9 mouse cellular contexts compared by ENCODE assay signal in the genomic region with DNA sequence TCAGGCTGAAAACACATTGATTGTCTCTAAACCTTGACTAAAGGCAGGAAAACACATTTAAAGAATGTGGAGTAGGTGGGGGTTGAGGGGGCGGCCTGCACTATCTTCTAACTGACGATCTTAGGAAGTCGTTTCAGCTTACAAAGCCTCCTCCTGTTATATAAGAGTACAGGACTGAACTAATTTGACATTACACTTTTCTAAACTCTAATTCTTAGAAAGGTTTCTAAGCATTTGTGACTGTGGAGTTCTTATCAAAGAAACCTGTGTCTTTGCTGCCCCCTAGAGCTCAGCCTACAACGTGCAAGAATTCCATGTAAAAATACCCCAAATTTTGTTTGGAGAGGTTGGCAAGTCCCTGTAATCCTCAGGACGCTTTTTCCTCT. TPM values are rescaled to one million over a fixed set of nuclear protein-coding genes. Genes with fewer than 3 reads are reported as not detected.
DNase-seq lines count a peak whose midpoint lies in the region; ATAC-seq lines count a peak whose summit lies in the region.
"Had no signal": no experiment of that assay in that cellular context is flagged by ENCODE, and none has a peak within 500 bp of the region (broad histone marks: within the 10 kb centered on the region; RNA-seq: fewer than 3 reads in every experiment).

No protein-coding gene starts in this region.

- ATAC-seq in intestine, embryonic 14.5 days (replicated peaks; ENCODE audit: low FRiP score, low TSS enrichment, low read depth), result no peak
- ATAC-seq in megakaryocyte progenitor cell, adult 5-6 weeks (replicated peaks; ENCODE audit: poor library complexity), result peak; percentile 54; the same call in 1 of the 2 replicates
- ATAC-seq in stomach, embryonic 14.5 days (ENCODE audit: insufficient number of reproducible peaks, insufficient read depth, low FRiP score, low read depth), result peak; percentile 56; the same call in 1 of the 2 replicates

- H3K9me3 ChIP-seq in intestine, embryonic 14.5 days (ENCODE audit: control insufficient read depth, low read length), result no peaks in the 10 kb centered on the region
- H3K9me3 ChIP-seq in stomach, embryonic 14.5 days (ENCODE audit: control insufficient read depth, low read depth, low read length), result no peaks in the 10 kb centered on the region

- WGBS in intestine, embryonic 14.5 days, result 7% methylated on average over 5 of the region's 5 CpGs
- 4% methylated on average over 5 of the region's 5 CpGs for WGBS in stomach, embryonic 14.5 days

- H3K9ac ChIP-seq in intestine, embryonic 14.5 days (ENCODE audit: low read length), result no peak overlapping the region
- H3K9ac ChIP-seq in stomach, embryonic 14.5 days (replicated peaks; ENCODE audit: low read depth, low read length), result no peak overlapping the region

- peak; percentile 40 for DNase-seq in adipocyte (ENCODE audit: low spot score)
- peak; percentile 9 for DNase-seq in cerebellum, adult 9-11 months
- DNase-seq in frontal cortex, postnatal 10 days (ENCODE audit: low spot score in 2 of 2), result peak; percentile 9 to 56
- peak; percentile 72 for DNase-seq in intestine, embryonic 14.5 days (ENCODE audit: low spot score)
- peak; percentile 45 to 71 for DNase-seq in left cerebral cortex, adult 18-20 months (ENCODE audit: low spot score in 2 of 2)
- DNase-seq in B cell, adult 2 months, result no peak

- H3K4me3 ChIP-seq in intestine, embryonic 14.5 days (ENCODE audit: low read depth, low read length), result peak overlapping the region; percentile 10; the same call in 1 of the 2 replicates
- H3K4me3 ChIP-seq in stomach, embryonic 14.5 days (ENCODE audit: low read depth, low read length), result no peak overlapping the region

- H3K4me2 ChIP-seq in intestine, embryonic 14.5 days (ENCODE audit: low read length), result peak overlapping the region; percentile 45
- peak overlapping the region; percentile 17; the same call in 1 of the 2 replicates for H3K4me2 ChIP-seq in stomach, embryonic 14.5 days (replicated peaks; ENCODE audit: low read depth, low read length)

- 0 out of 2 replicates have a peak, but pooled peaks cover 8% of the 10 kb centered on the region for H3K27me3 ChIP-seq in intestine, embryonic 14.5 days (replicated peaks; ENCODE audit: control insufficient read depth, insufficient read depth, low read length)
- no peaks in the 10 kb centered on the region for H3K27me3 ChIP-seq in stomach, embryonic 14.5 days (ENCODE audit: control insufficient read depth, insufficient read depth, low read length)

- no peak overlapping the region for H3K27ac ChIP-seq in intestine, embryonic 14.5 days (ENCODE audit: low read depth)
- no peak overlapping the region for H3K27ac ChIP-seq in stomach, embryonic 14.5 days (ENCODE audit: low read length)

- no peaks in the 10 kb centered on the region for H3K36me3 ChIP-seq in intestine, embryonic 14.5 days (ENCODE audit: control insufficient read depth, insufficient read depth, low read length)
- H3K36me3 ChIP-seq in stomach, embryonic 14.5 days (ENCODE audit: control insufficient read depth, insufficient read depth, low read length), result no peaks in the 10 kb centered on the region

- no peaks in the 10 kb centered on the region for H3K4me1 ChIP-seq in intestine, embryonic 14.5 days (replicated peaks; ENCODE audit: control insufficient read depth, insufficient read depth, low read length)
- no peaks in the 10 kb centered on the region for H3K4me1 ChIP-seq in stomach, embryonic 14.5 days (ENCODE audit: control insufficient read depth, insufficient read depth, low read length)

RNA-seq across cellular contexts. Expression of gene Nkx2-9, which starts 24.1 kb away (rescaled TPM):
- not detected in 2 replicates for polyA plus RNA-seq in intestine, embryonic 14.5 days (2014; fragmentation: Nextera tagmentation; extraction: Ambion mirVana)
- total RNA-seq in left cerebral cortex, adult 18-20 months (2021), result under 1 TPM in 1 of 2 experiments, not detected in 1; 0.40 TPM
- total RNA-seq in megakaryocyte progenitor cell, adult 5-6 weeks (2015), result not detected in 2 replicates
- total RNA-seq in megakaryocyte progenitor cell, adult 5-6 weeks (2017), result not detected in 2 replicates
- polyA plus RNA-seq in stomach, embryonic 14.5 days (2014; fragmentation: Nextera tagmentation; extraction: Ambion mirVana), result not detected in 2 replicates
- total RNA-seq: hematopoietic stem cell, adult 5-6 weeks had no signal

RNA-seq across cellular contexts. Expression of gene Pax9, which starts 54.4 kb away (rescaled TPM):
- not detected in 2 replicates for polyA plus RNA-seq in intestine, embryonic 14.5 days (2014; fragmentation: Nextera tagmentation; extraction: Ambion mirVana)
- total RNA-seq in left cerebral cortex, adult 18-20 months (2021), result not detected
- not detected in 2 replicates for total RNA-seq in megakaryocyte progenitor cell, adult 5-6 weeks (2015)
- total RNA-seq in megakaryocyte progenitor cell, adult 5-6 weeks (2017), result not detected in 2 replicates
- polyA plus RNA-seq in stomach, embryonic 14.5 days (2014; fragmentation: Nextera tagmentation; extraction: Ambion mirVana), result 2.3 and 3.8 TPM in 2 replicates
- total RNA-seq: hematopoietic stem cell, adult 5-6 weeks had no signal

Comparison
In these comparisons a context has a peak if more than half of its experiments do, and no peak if none do; other contexts are left out.
1. DNase-seq: peak in adipocyte (single experiment), cerebellum, adult 9-11 months (single experiment), frontal cortex, postnatal 10 days (2 of 2), intestine, embryonic 14.5 days (single experiment) and left cerebral cortex, adult 18-20 months (2 of 2); none in B cell, adult 2 months (0 of 2).